Mouse (Mus musculus) liver, postnatal 0 days (tissue): ENCODE results near the gene Casz1.

Experiments used
- CTCF ChIP-seq: sonication (generic); IDR thresholded peaks from 2 replicates; pipeline ENCODE4 v1.5.1; 2016; ENCODE audit warnings: antibody characterized with exemption, low read depth
- EP300 ChIP-seq: IDR thresholded peaks from 2 replicates; pipeline ENCODE4 v1.6.1; 2016; ENCODE audit warnings: antibody characterized with exemption, low read depth, mild to moderate bottlenecking

GRCm38 (mm10) chr4:148888229-148888628 lies 84.0 kb downstream of the Casz1 start:
- TF ChIP-seq CTCF, result no peak
- TF ChIP-seq EP300, result no peak
